Comparison of ENCODE assay signal across 17 mouse cellular contexts in genomic region chr3:60638530-60638929, GRCm38 (mm10).
DNase-seq lines count a peak whose midpoint lies in the region; ATAC-seq and TF ChIP-seq lines count a peak whose summit lies in the region.
"Had no signal": no experiment of that assay in that cellular context is flagged by ENCODE, and none has a peak within 500 bp of the region (broad histone marks: within the 10 kb centered on the region; RNA-seq: fewer than 3 reads in every experiment).

No protein-coding gene starts in this region.

- H3K4me2 ChIP-seq in intestine, embryonic 14.5 days (ENCODE audit: low read length) = no peak overlapping the region
- no peak overlapping the region for H3K4me2 ChIP-seq in intestine, postnatal 0 days (replicated peaks; ENCODE audit: low read depth)
- no peak overlapping the region for H3K4me2 ChIP-seq in lung, embryonic 16.5 days (ENCODE audit: low read depth, low read length)
- H3K4me2 ChIP-seq in intestine, embryonic 15.5 days (replicated peaks) = no peak overlapping the region
- no peak overlapping the region for H3K4me2 ChIP-seq in stomach, embryonic 16.5 days (ENCODE audit: low read depth, low read length)
- H3K4me2 ChIP-seq: embryonic facial prominence, embryonic 12.5 days; forebrain, embryonic 13.5 days; heart, embryonic 12.5 days had no signal

- WGBS in intestine, embryonic 14.5 days = 38% methylated on average over 3 of the region's 3 CpGs
- 52% methylated on average over 3 of the region's 3 CpGs for WGBS in intestine, postnatal 0 days
- 45% methylated on average over 3 of the region's 3 CpGs for WGBS in lung, embryonic 16.5 days
- WGBS in intestine, embryonic 15.5 days = 39% methylated on average over 3 of the region's 3 CpGs
- WGBS in stomach, embryonic 16.5 days = 42% methylated on average over 3 of the region's 3 CpGs

- H3K4me1 ChIP-seq in intestine, embryonic 14.5 days (replicated peaks; ENCODE audit: control insufficient read depth, insufficient read depth, low read length) = no peaks in the 10 kb centered on the region
- peaks cover 4% of the 10 kb centered on the region; the same call in 1 of the 2 replicates for H3K4me1 ChIP-seq in intestine, postnatal 0 days (replicated peaks; ENCODE audit: control insufficient read depth, insufficient read depth, low read length)
- H3K4me1 ChIP-seq in lung, embryonic 16.5 days (replicated peaks; ENCODE audit: control insufficient read depth, insufficient read depth, low read length) = 0 out of 2 replicates have a peak, but pooled peaks cover 2% of the 10 kb centered on the region
- H3K4me1 ChIP-seq in intestine, embryonic 15.5 days (replicated peaks) = no peaks in the 10 kb centered on the region
- H3K4me1 ChIP-seq in stomach, embryonic 16.5 days (ENCODE audit: control insufficient read depth, insufficient read depth, low read length) = peaks cover 3% of the 10 kb centered on the region; the same call in 1 of the 2 replicates
- H3K4me1 ChIP-seq: embryonic facial prominence, embryonic 12.5 days; forebrain, embryonic 13.5 days; heart, embryonic 12.5 days; hindbrain, embryonic 10.5 days had no signal

- H3K9ac ChIP-seq in intestine, embryonic 14.5 days (ENCODE audit: low read length) = no peak overlapping the region
- H3K9ac ChIP-seq in intestine, postnatal 0 days (ENCODE audit: low read depth, low read length) = no peak overlapping the region
- H3K9ac ChIP-seq in lung, embryonic 16.5 days (ENCODE audit: low read length) = no peak overlapping the region
- H3K9ac ChIP-seq in intestine, embryonic 15.5 days = no peak overlapping the region
- no peak overlapping the region for H3K9ac ChIP-seq in stomach, embryonic 16.5 days (ENCODE audit: low read length)
- H3K9ac ChIP-seq: embryonic facial prominence, embryonic 12.5 days; forebrain, embryonic 13.5 days; heart, embryonic 12.5 days had no signal

- H3K27me3 ChIP-seq in intestine, embryonic 14.5 days (replicated peaks; ENCODE audit: control insufficient read depth, insufficient read depth, low read length) = no peaks in the 10 kb centered on the region
- H3K27me3 ChIP-seq in intestine, postnatal 0 days (replicated peaks; ENCODE audit: control insufficient read depth, insufficient read depth, low read length) = no peaks in the 10 kb centered on the region
- no peaks in the 10 kb centered on the region for H3K27me3 ChIP-seq in lung, embryonic 16.5 days (ENCODE audit: control insufficient read depth, insufficient read depth, low read depth, low read length)
- H3K27me3 ChIP-seq in intestine, embryonic 15.5 days (replicated peaks) = no peaks in the 10 kb centered on the region
- H3K27me3 ChIP-seq in stomach, embryonic 16.5 days (ENCODE audit: control insufficient read depth, insufficient read depth, low read length) = no peaks in the 10 kb centered on the region
- H3K27me3 ChIP-seq: embryonic facial prominence, embryonic 12.5 days; forebrain, embryonic 13.5 days; heart, embryonic 12.5 days had no signal

- TF ChIP-seq CTCF in intestine, postnatal 0 days (IDR thresholded peaks at IDR 0.05; ENCODE audit: low read depth) = no peak

- H3K4me3 ChIP-seq in intestine, embryonic 14.5 days (ENCODE audit: low read depth, low read length) = no peak overlapping the region
- no peak overlapping the region for H3K4me3 ChIP-seq in intestine, postnatal 0 days (ENCODE audit: low read depth, low read length)
- no peak overlapping the region for H3K4me3 ChIP-seq in lung, embryonic 16.5 days (ENCODE audit: low read length)
- H3K4me3 ChIP-seq in intestine, embryonic 15.5 days (replicated peaks) = no peak overlapping the region
- no peak overlapping the region for H3K4me3 ChIP-seq in stomach, embryonic 16.5 days (replicated peaks; ENCODE audit: low read length)
- H3K4me3 ChIP-seq: embryonic facial prominence, embryonic 12.5 days; forebrain, embryonic 13.5 days; gastrocnemius, adult 2 months; heart, embryonic 12.5 days; hindbrain, embryonic 10.5 days had no signal

- DNase-seq in intestine, embryonic 14.5 days (ENCODE audit: low spot score) = no peak
- no peak for DNase-seq in lung, postnatal 10 days
- DNase-seq in urinary bladder, postnatal 36 days (ENCODE audit: low spot score in 2 of 2) = no peak
- DNase-seq: adrenal gland, postnatal 10 days; cerebellum, adult 11 months; cerebellum, adult 8-10 months; embryo, embryonic 11 days; gastrocnemius, adult 2 months; gastrocnemius, postnatal 25 days had no signal

- H3K9me3 ChIP-seq in intestine, embryonic 14.5 days (ENCODE audit: control insufficient read depth, low read length) = no peaks in the 10 kb centered on the region
- H3K9me3 ChIP-seq in intestine, postnatal 0 days (ENCODE audit: control insufficient read depth) = no peaks in the 10 kb centered on the region
- H3K9me3 ChIP-seq in lung, embryonic 16.5 days (ENCODE audit: control insufficient read depth, low read length) = no peaks in the 10 kb centered on the region
- no peaks in the 10 kb centered on the region for H3K9me3 ChIP-seq in intestine, embryonic 15.5 days
- H3K9me3 ChIP-seq in stomach, embryonic 16.5 days (replicated peaks; ENCODE audit: control insufficient read depth, low read length) = no peaks in the 10 kb centered on the region
- H3K9me3 ChIP-seq: embryonic facial prominence, embryonic 12.5 days; forebrain, embryonic 13.5 days; heart, embryonic 12.5 days; hindbrain, embryonic 10.5 days had no signal

- no peak for ATAC-seq in intestine, embryonic 14.5 days (replicated peaks; ENCODE audit: low FRiP score, low TSS enrichment, low read depth)
- no peak for ATAC-seq in intestine, postnatal 0 days
- peak; percentile 59 for ATAC-seq in lung, embryonic 16.5 days (ENCODE audit: low read depth)
- 0 out of 2 replicates have a peak, but pooled peaks have one; percentile 49 for ATAC-seq in intestine, embryonic 15.5 days
- no peak for ATAC-seq in stomach, embryonic 16.5 days (ENCODE audit: insufficient read depth, low FRiP score)
- ATAC-seq: forebrain, embryonic 13.5 days had no signal

- 0 out of 2 replicates have a peak overlapping the region, but pooled peaks have one; percentile 33 for H3K27ac ChIP-seq in intestine, embryonic 14.5 days (ENCODE audit: low read depth)
- no peak overlapping the region for H3K27ac ChIP-seq in intestine, postnatal 0 days (ENCODE audit: low read depth, low read length)
- no peak overlapping the region for H3K27ac ChIP-seq in lung, embryonic 16.5 days (ENCODE audit: low read length)
- H3K27ac ChIP-seq in intestine, embryonic 15.5 days = no peak overlapping the region
- H3K27ac ChIP-seq in stomach, embryonic 16.5 days (ENCODE audit: low read length) = peak overlapping the region; percentile 67
- H3K27ac ChIP-seq: embryonic facial prominence, embryonic 12.5 days; forebrain, embryonic 13.5 days; gastrocnemius, adult 2 months; hindbrain, embryonic 10.5 days had no signal

- no peaks in the 10 kb centered on the region for H3K36me3 ChIP-seq in intestine, embryonic 14.5 days (ENCODE audit: control insufficient read depth, insufficient read depth, low read length)
- H3K36me3 ChIP-seq in intestine, postnatal 0 days (ENCODE audit: control insufficient read depth, insufficient read depth) = no peaks in the 10 kb centered on the region
- H3K36me3 ChIP-seq in lung, embryonic 16.5 days (ENCODE audit: control insufficient read depth, insufficient read depth, low read length) = no peaks in the 10 kb centered on the region
- H3K36me3 ChIP-seq in intestine, embryonic 15.5 days = no peaks in the 10 kb centered on the region
- no peaks in the 10 kb centered on the region for H3K36me3 ChIP-seq in stomach, embryonic 16.5 days (ENCODE audit: control insufficient read depth, insufficient read depth, low read length)
- H3K36me3 ChIP-seq: embryonic facial prominence, embryonic 12.5 days; heart, embryonic 12.5 days; hindbrain, embryonic 10.5 days had no signal

Comparison
In these comparisons a context has a peak if more than half of its experiments do, and no peak if none do; other contexts are left out.
1. ATAC-seq: peak in lung, embryonic 16.5 days (single experiment) and intestine, embryonic 15.5 days (single experiment); none in intestine, embryonic 14.5 days (single experiment), intestine, postnatal 0 days (single experiment) and stomach, embryonic 16.5 days (single experiment).
2. H3K27ac ChIP-seq: peak in intestine, embryonic 14.5 days (single experiment) and stomach, embryonic 16.5 days (single experiment); none in intestine, postnatal 0 days (single experiment), lung, embryonic 16.5 days (single experiment) and intestine, embryonic 15.5 days (single experiment).